Mouse (Mus musculus) urinary bladder, postnatal 25 days (tissue): Measurements from ENCODE around the gene Rbm26.

ENCODE experiments used
- DNase-seq: peaks from one replicate; pipeline ENCODE4 v3.0.0; 2022; ENCODE audit warnings: low spot score

Rbm26 gene

DNA sequence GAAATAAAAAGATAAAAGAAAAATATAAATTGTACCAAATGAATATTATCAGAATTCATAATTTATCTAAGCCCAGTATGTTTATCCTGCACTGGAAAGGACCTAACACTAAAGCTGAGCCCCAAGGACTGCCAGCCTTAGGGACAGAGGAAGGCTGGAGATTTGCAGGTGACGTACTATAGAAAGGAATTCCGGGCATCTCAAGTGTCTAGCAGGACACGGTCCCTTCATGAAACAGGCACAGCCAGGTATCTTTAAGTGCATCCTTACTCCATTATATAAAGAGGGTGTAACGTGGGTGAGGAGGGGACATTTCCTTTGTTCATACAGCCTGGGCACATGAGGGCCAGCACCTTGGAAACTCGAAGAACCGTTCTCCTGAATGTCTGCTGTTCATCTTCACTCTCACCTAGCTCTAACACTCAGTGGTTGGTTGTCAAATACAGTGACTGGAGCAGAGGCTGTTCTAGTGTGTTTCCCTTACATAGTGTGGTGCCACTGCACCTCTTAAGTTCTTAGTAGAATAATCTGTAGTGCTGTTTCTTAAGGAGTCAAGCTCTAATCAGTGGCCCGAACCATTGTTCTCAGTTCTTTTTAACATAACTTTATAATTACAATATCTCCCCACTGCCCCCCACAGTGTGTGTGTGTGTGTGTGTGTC lies 91.7 kb downstream of the Rbm26 start:
- DNase-seq, result no peak

GRCm38 (mm10) chr14:105084757-105085330 lies 92.3 kb downstream of the Rbm26 start:
- DNase-seq, result no peak

- DNase-seq, result no peak
These were observed 93.0 kb downstream of the Rbm26 start for GRCm38 (mm10) chr14:105084106-105084505.

- no peak for DNase-seq
These were observed 102.4 kb downstream of the Rbm26 start for GRCm38 (mm10) chr14:105074776-105075175.

DNA sequence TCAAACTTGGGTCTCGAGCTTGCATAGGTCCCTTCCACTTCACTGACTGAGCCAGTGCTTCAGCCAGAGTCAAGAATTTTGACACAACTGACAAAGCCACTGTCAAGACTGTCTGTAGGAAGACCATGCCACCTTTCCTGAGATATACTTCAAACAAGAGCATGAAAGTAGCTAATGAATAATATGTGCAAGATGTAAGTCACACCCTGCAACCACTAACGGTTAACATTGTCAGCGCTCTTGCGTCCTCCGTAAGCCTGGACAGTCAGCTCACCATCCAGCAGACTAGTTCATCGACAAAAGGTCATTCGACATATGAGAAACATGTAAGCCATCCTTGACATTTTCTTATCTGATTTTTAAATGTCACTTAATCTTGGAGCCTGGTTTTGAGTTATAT lies 102.8 kb downstream of the Rbm26 start:
- no peak for DNase-seq

DNA sequence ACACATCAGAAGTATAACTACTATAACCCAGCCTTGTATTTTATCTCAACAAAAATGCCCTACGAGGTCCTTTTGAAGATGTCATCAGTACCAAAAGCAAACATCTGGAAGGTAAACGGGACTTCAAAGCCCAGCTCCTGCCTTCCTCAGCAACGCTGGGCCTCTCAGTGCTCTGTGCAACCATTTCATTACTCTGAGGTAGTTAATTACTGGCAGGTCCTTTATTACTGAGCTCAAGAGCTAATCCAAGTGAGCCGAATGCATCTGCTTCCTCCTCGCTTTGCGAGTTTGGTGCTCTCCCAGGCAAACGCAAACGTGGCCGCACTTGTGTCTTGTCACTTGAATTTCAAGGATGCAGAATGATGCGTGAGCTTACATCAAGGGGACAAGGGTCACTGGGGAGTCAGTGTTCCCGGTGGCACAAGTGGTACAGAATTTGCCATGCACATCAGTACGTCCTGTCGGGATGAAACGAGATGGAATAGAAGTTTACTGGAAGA lies 106.1 kb downstream of the Rbm26 start:
- DNase-seq, result no peak

DNA sequence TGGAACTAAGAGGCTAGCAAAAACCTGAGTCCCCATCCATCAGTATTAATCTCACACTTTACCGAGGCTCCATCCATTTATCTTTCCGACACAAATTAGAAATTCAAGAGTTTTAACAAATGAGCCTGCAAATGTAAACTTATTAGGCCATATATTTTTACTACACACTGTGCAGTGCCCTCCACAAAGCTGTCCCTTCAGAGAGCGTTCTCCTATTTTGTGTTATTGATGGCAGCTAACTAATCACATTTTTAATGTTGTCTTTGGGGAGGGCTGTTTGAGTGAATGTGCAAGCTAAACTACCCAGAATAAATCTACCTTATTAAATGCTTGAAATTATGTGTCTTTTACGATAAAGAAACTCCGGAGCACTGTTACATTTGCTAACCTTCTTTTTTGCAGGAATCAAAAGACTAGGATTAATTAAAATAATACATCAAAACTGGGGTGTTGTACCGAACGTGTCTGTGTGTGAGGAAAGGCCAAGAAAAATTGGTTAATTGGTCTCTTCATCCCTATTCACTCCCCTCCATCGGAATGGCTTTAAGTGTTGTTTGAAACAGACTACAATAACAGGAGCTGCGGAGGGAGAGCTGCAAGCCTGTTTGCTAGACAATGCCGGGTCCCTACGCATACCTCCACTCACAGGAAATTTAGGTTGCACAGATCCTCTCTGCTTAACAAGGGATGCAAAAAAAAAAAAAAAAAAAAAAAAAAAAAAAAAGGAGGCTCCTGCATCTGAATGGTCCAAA lies 106.7 kb downstream of the Rbm26 start:
- no peak for DNase-seq

DNA sequence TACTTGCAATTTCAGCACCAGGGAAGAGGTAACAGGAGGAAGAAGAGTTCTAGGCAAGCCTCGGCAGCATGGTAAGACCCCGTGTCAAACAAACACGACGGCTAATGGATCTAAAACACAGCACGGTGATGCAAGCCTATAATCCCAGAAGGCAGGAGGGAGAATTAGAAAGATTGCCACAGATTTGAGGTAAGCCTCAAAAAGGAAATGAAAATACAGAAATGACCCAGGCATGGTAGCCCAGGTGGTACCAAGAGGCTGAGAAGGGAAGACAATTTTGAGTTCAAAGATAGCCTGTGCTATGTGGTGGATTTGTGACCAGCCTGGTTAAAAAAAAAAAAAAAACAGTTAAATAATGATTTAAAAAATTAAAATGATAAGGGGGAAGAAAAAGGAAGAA lies 109.1 kb downstream of the Rbm26 start:
- no peak for DNase-seq

- DNase-seq, result no peak
These were observed 112.9 kb downstream of the Rbm26 start for GRCm38 (mm10) chr14:105064243-105064642.

DNA sequence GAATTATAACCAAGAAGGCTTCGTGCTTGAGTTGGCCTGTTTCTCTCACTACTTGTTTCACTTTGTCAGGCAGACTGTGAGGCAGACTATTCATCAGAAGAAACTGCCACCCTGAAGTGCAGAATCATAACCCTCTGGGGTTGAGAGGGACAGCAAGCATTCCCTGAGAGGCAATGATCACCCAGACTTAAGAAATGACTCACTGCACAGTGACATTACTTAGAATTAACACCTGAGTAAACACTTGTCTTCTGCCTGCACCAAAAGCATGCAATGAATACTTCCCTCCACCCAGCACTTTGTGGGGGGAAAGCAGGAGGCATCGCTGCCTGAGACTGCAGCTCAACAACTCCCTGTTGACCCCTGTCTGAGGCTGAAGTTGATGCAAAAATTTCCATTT lies 115.9 kb downstream of the Rbm26 start:
- DNase-seq, result no peak

DNA sequence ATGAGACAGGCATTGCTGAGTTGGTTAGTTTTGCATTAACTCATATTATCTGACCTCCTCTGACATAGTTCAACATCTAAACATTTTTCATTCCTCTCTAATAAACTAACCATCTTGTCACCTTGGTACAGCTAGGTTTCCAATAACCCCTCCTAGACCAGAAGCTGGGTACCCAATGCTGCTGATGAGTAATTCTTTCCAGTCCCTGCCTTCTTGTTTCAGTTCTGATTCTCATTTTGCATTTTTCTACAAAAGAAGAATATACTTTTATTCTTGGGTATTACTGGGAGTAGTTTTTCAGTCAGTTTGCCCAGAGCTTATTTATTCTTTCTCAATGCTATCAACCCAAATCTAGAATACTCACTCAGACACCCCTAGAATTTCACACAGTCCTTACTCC lies 119.2 kb downstream of the Rbm26 start:
- no peak for DNase-seq
